Mouse (Mus musculus): ENCODE measurements at regions not wholly inside any gene's neighbourhood (a gene's known extent, or its start where the extent isn't known, plus 50 kb on each side); places are given as distances from the start of the nearest gene placed in this dataset.

DNA sequence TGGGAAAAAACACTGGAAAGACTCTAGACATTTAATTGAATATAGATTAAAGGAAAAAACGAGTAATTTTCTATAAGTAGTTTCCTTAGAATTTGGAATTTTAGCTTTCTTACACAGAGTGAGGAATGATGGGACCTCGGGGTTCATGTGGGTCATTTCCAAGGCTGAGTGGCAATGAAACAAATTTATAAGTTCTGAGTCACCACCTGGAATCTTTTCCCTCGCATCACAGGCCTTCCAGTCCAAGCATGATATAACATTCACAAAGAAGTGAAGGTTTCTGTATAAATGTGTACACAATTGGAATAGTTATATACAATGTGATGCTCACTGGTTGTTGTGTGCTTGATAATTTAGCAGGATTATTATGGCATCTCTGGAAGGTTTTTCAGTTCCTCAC is 227.3 kb downstream of the Fat4 start:
- no peaks in the 10 kb centered on the region for H3K4me1 ChIP-seq (ENCODE audit: control insufficient read depth in 1 of 2, insufficient read depth in 2 of 2)
- no peak overlapping the region for H3K27ac ChIP-seq (ENCODE audit: insufficient read depth, low read depth)
- H3K36me3 ChIP-seq (replicated peaks in 1 of 2; ENCODE audit: control insufficient read depth in 1 of 2, insufficient read depth in 1 of 2, low read length in 1 of 2): no peaks in the 10 kb centered on the region
- TF ChIP-seq ZKSCAN1 (IDR thresholded peaks at IDR 0.05; ENCODE audit: borderline replicate concordance, low read depth, low read length) (no peak), CHD1 (IDR thresholded peaks at IDR 0.05; ENCODE audit: low read depth, low read length) (no peak), CHD2 (IDR thresholded peaks at IDR 0.05; ENCODE audit: low read length) (no peak)
- no peaks in the 10 kb centered on the region for H3K9me3 ChIP-seq (replicated peaks; ENCODE audit: low read length)
- H3K4me2 ChIP-seq (ENCODE audit: insufficient read depth, low read depth, poor library complexity, severe bottlenecking): no peak overlapping the region
- no peak overlapping the region for H3K4me3 ChIP-seq (replicated peaks in 1 of 3; ENCODE audit: low read depth in 2 of 3, low read length in 2 of 3, poor library complexity in 1 of 3)
- H3K27me3 ChIP-seq (replicated peaks): no peaks in the 10 kb centered on the region
- no peak overlapping the region for H3K9ac ChIP-seq (ENCODE audit: insufficient read depth, low read depth)
- in situ Hi-C loops (cut with MboI; ENCODE audit: low pct_ligation_motif_present, low pct_unique_long_range_greater_than_20kb, low sequenced_read_pairs): no loop called here
- no peaks in the 10 kb centered on the region for H3K79me2 ChIP-seq (replicated peaks; ENCODE audit: control insufficient read depth, extremely low read depth, insufficient read depth, poor library complexity, severe bottlenecking)
- DNase-seq (ENCODE audit: extremely low read depth): no peak
- dilution Hi-C loops (cut with MboI; ENCODE audit: extremely low pct_ligation_motif_present, extremely low pct_unique_long_range_greater_than_20kb, low sequenced_read_pairs): no loop called here

DNA sequence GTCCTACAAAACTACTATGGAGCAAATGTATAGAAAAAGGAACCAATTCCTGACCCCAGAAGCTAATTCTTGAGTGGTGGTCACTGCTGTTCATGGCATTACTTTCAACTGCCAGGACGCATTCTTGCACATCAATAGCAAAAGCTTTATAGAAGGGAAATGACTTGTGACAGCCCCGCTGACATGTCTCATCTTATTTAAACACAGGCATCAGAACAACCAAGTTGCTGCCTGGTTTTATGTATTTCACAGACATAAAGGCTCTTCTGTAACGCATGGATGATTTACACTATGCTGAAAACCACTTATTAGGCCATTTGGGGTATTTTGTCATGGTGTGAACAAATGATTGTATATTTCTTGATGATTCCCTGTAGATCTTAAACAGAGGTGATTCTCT is 228.1 kb downstream of the Fat4 start:
- no peak for TF ChIP-seq ZC3H11A (IDR thresholded peaks at IDR 0.05; ENCODE audit: low read depth, low read length)
- TF ChIP-seq KAT2A (IDR thresholded peaks at IDR 0.05; ENCODE audit: insufficient replicate concordance, low read length): no peak
- H3K4me2 ChIP-seq (ENCODE audit: insufficient read depth, low read depth, poor library complexity, severe bottlenecking): no peak overlapping the region
- no peaks in the 10 kb centered on the region for H3K36me3 ChIP-seq (replicated peaks in 1 of 2; ENCODE audit: control insufficient read depth in 1 of 2, insufficient read depth in 1 of 2, low read length in 1 of 2)
- no peak for DNase-seq (ENCODE audit: extremely low read depth)
- H3K4me1 ChIP-seq (ENCODE audit: control insufficient read depth in 1 of 2, insufficient read depth in 2 of 2): no peaks in the 10 kb centered on the region
- no peak overlapping the region for H3K9ac ChIP-seq (ENCODE audit: insufficient read depth, low read depth)
- no peak overlapping the region for H3K4me3 ChIP-seq (replicated peaks in 1 of 3; ENCODE audit: low read depth in 2 of 3, low read length in 2 of 3, poor library complexity in 1 of 3)
- no peaks in the 10 kb centered on the region for H3K79me2 ChIP-seq (replicated peaks; ENCODE audit: control insufficient read depth, extremely low read depth, insufficient read depth, poor library complexity, severe bottlenecking)
- in situ Hi-C loops (cut with MboI; ENCODE audit: low pct_ligation_motif_present, low pct_unique_long_range_greater_than_20kb, low sequenced_read_pairs) (no loop called here), dilution Hi-C loops (cut with MboI; ENCODE audit: extremely low pct_ligation_motif_present, extremely low pct_unique_long_range_greater_than_20kb, low sequenced_read_pairs) (no loop called here)
- H3K27me3 ChIP-seq (replicated peaks): no peaks in the 10 kb centered on the region
- H3K9me3 ChIP-seq (replicated peaks; ENCODE audit: low read length): no peaks in the 10 kb centered on the region
- no peak overlapping the region for H3K27ac ChIP-seq (ENCODE audit: insufficient read depth, low read depth)

DNA sequence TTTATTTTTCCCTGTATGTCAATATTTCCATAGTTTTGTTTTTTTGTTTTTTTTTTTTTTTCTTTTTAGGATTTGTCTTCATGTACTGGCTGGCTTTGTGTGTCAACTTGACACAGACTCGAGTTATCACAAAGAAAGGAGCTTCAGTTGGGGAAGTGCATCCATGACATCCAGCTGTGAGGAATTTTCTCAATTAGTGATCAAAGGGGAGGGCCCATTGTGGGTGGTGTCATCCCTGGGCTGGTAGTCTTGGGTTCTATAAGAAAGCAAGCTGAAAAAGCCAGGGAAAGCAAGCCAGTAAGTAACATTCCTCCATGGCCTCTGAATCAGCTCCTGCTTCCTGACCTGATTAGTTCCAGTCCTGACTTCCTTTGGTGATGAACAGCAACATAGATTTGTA is 228.7 kb downstream of the Fat4 start:
- in situ Hi-C loops (cut with MboI; ENCODE audit: low pct_ligation_motif_present, low pct_unique_long_range_greater_than_20kb, low sequenced_read_pairs): no loop called here
- Histone ChIP-seq H3K27me3 (replicated peaks) (no peaks in the 10 kb centered on the region), H3K4me1 (ENCODE audit: control insufficient read depth in 1 of 2, insufficient read depth in 2 of 2) (no peaks in the 10 kb centered on the region), H3K4me2 (ENCODE audit: insufficient read depth, low read depth, poor library complexity, severe bottlenecking) (no peak overlapping the region), H3K9ac (ENCODE audit: insufficient read depth, low read depth) (no peak overlapping the region), H3K36me3 (replicated peaks in 1 of 2; ENCODE audit: control insufficient read depth in 1 of 2, insufficient read depth in 1 of 2, low read length in 1 of 2) (no peaks in the 10 kb centered on the region), H3K9me3 (replicated peaks; ENCODE audit: low read length) (no peaks in the 10 kb centered on the region), H3K27ac (ENCODE audit: insufficient read depth, low read depth) (no peak overlapping the region), H3K4me3 (replicated peaks in 1 of 3; ENCODE audit: low read depth in 2 of 3, low read length in 2 of 3, poor library complexity in 1 of 3) (no peak overlapping the region), H3K79me2 (replicated peaks; ENCODE audit: control insufficient read depth, extremely low read depth, insufficient read depth, poor library complexity, severe bottlenecking) (no peaks in the 10 kb centered on the region)
- TF ChIP-seq E2F4 (IDR thresholded peaks at IDR 0.05; ENCODE audit: insufficient replicate concordance, low read depth, low read length): no peak
- TF ChIP-seq UBTF (IDR thresholded peaks at IDR 0.05; ENCODE audit: low read depth, low read length): no peak
- no peak for TF ChIP-seq NELFE (IDR thresholded peaks at IDR 0.05; ENCODE audit: low read depth, low read length)
- TF ChIP-seq BHLHE40 (IDR thresholded peaks at IDR 0.05; ENCODE audit: low read depth, low read length): no peak
- no peak for TF ChIP-seq MXI1 (IDR thresholded peaks at IDR 0.05; ENCODE audit: low read depth, low read length)
- TF ChIP-seq NRF1 (IDR thresholded peaks at IDR 0.05; ENCODE audit: low read depth, low read length): no peak
- no peak for TF ChIP-seq RCOR1 (conservative IDR thresholded peaks at IDR 0.05; ENCODE audit: low read depth, low read length)
- TF ChIP-seq EP300 (IDR thresholded peaks at IDR 0.05; ENCODE audit: low read length): no peak
- no peak for TF ChIP-seq MEF2A (IDR thresholded peaks at IDR 0.05; ENCODE audit: borderline replicate concordance, low read depth, low read length)
- no peak for TF ChIP-seq MAFK (IDR thresholded peaks at IDR 0.05; ENCODE audit: insufficient replicate concordance, low read length)
- dilution Hi-C loops (cut with MboI; ENCODE audit: extremely low pct_ligation_motif_present, extremely low pct_unique_long_range_greater_than_20kb, low sequenced_read_pairs): no loop called here
- DNase-seq (ENCODE audit: extremely low read depth): no peak
